In genomic region chr2:4907120-4907519, GRCm38 (mm10) we compare ENCODE assay signal across 22 mouse cellular contexts.
"Had no signal": no experiment of that assay in that cellular context is flagged by ENCODE, and none has a peak within 500 bp of the region (broad histone marks: within the 10 kb centered on the region; RNA-seq: fewer than 3 reads in every experiment).

No protein-coding gene starts in this region.

- H3K4me3 ChIP-seq: gastrocnemius, adult 2 months; heart, adult 2 months; heart, embryonic 13.5 days; heart, embryonic 15.5 days; hindbrain, embryonic 13.5 days; hindbrain, embryonic 15.5 days; layer of hippocampus, adult 2 months; left cerebral cortex, adult 2 months; limb, embryonic 10.5 days; limb, embryonic 12.5 days had no signal

- H3K9me3 ChIP-seq: heart, embryonic 13.5 days; heart, embryonic 15.5 days; hindbrain, embryonic 13.5 days; hindbrain, embryonic 15.5 days; limb, embryonic 10.5 days had no signal

- ATAC-seq: hindbrain, postnatal 0 days; intestine, embryonic 16.5 days had no signal

- H3K27ac ChIP-seq: gastrocnemius, adult 2 months; heart, adult 2 months; heart, embryonic 13.5 days; heart, embryonic 15.5 days; hindbrain, embryonic 13.5 days; hindbrain, embryonic 15.5 days; hindbrain, postnatal 0 days; layer of hippocampus, adult 2 months; left cerebral cortex, adult 2 months; limb, embryonic 10.5 days; limb, embryonic 12.5 days had no signal

- H3K4me1 ChIP-seq: heart, embryonic 13.5 days; heart, embryonic 15.5 days; hindbrain, embryonic 13.5 days; hindbrain, embryonic 15.5 days; limb, embryonic 10.5 days; limb, embryonic 12.5 days had no signal

- H3K9ac ChIP-seq: heart, embryonic 13.5 days; heart, embryonic 15.5 days; hindbrain, embryonic 13.5 days; hindbrain, embryonic 15.5 days; limb, embryonic 12.5 days had no signal

- H3K27me3 ChIP-seq: heart, embryonic 13.5 days; heart, embryonic 15.5 days; hindbrain, embryonic 13.5 days; hindbrain, embryonic 15.5 days; limb, embryonic 12.5 days had no signal

- H3K4me2 ChIP-seq: heart, embryonic 11.5 days; heart, embryonic 13.5 days; heart, embryonic 15.5 days; hindbrain, embryonic 13.5 days; hindbrain, embryonic 15.5 days; limb, embryonic 12.5 days had no signal

- DNase-seq: gastrocnemius, adult 2 months; gastrocnemius, postnatal 14 days; gastrocnemius, postnatal 36 days; heart, adult 11 months; heart, adult 2 months; heart, postnatal 14 days; heart, postnatal 36 days; kidney, adult 18-20 months; kidney, adult 8-10 months; kidney, postnatal 10 days; kidney, postnatal 4 days had no signal
